Mouse (Mus musculus) olfactory bulb, adult 2 months (tissue): ENCODE data around the gene Ezh1.

Experiments used
- CTCF ChIP-seq: fragments of 200-500 bp; IDR thresholded peaks from 2 replicates; pipeline ENCODE4 v1.5.1; 2012; ENCODE audit warnings: low read depth, mild to moderate bottlenecking, low read length, moderate library complexity; ENCODE audit not compliant: insufficient read depth
- POLR2A ChIP-seq: fragments of 200-500 bp; IDR thresholded peaks from 2 replicates; pipeline ENCODE4 v1.6.1; 2012; ENCODE audit warnings: mild to moderate bottlenecking, low read depth, low read length, moderate library complexity; ENCODE audit not compliant: insufficient read depth

DNA sequence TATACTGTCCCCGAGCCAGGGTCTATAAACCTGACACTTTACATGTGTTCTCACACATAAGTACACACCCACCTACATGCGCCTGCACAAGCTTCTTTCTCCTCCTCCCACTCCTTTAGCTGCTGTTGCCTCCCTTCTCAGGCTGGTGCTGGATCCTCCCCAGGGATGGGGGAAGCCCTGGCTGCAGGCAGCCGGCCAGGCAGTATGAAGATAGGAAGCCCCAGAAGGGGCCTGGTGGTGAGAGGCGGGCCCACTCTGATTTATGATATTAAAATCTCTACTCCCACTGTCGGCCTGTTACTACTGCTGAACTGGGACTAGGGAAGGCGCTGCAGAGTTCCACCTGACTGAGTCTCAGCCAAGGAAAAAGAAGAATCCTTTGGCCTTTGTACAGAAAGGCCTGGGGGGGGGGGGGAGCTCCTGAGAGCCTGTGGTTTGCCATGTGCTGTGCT lies 33.0 kb upstream of the Ezh1 start:
- no peak for TF ChIP-seq CTCF
- no peak for TF ChIP-seq POLR2A
